Mouse (Mus musculus): ENCODE measurements around the gene Sult2a2. TPM values are rescaled to one million over a fixed set of nuclear protein-coding genes. Genes with fewer than 3 reads are reported as not detected.
"Not testable (repeated sequence)": the region's sequence is repeated elsewhere in the genome, so short reads cannot be mapped to it uniquely, and the experiment has no call there.

The Sult2a2 gene
- polyA plus RNA-seq (2016; fragmentation: Nextera tagmentation; extraction: Ambion mirVana): not detected in 2 replicates

DNA sequence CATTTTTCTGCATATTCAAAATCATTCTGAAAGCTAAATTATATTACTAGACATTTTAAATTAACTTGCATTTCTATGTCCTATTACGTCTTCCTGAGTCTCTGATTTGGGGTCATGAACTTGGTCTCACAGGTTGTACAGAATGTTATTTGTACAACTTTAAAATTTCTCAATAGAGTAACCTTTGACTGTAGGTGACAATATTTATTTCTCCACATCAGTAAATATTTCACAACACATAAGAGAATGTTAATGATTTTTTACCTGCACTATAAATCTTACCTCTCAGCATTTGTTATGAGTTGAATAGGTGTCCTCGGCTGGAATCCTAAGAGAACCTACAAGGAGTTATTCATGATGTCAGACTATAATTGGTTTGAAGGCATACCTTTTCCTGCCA, at the start of gene Sult2a2:
Gene Sult2a2, plus strand, starts transcription at position 301 of the 400 bp plus-strand sequence.
- not testable (repeated sequence) for ATAC-seq (ENCODE audit: low FRiP score, low read depth); H3K4me3 ChIP-seq; H3K27me3 ChIP-seq; H3K36me3 ChIP-seq; H3K9ac ChIP-seq (replicated peaks); H3K4me2 ChIP-seq (replicated peaks); H3K27ac ChIP-seq (replicated peaks); H3K4me1 ChIP-seq; H3K9me3 ChIP-seq
- WGBS: 92% methylated on average over 1 of the region's 2 CpGs

DNA sequence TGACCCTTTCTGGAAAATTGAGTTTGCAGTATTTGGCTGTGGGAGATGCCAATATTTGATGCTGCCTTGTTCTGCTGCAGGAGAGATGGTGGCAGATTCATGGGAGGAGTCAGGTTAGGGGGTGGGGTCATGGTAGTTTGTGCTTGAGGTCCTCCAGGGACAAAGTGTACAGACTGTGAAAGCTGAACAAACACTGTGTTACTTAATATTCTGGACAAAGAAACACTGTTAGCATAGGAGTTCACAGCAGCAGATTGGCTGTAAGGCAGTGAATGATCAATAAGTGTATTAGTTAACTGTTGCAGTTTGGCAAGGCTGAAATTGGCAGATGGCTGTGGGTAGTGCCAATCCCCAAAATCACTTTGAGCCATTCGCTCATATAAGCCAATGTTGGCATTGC, 80.6 kb downstream of the Sult2a2 start:
- Histone ChIP-seq H3K36me3 (no peaks in the 10 kb centered on the region), H3K4me3 (no peak overlapping the region), H3K27me3 (no peaks in the 10 kb centered on the region), H3K4me1 (no peaks in the 10 kb centered on the region), H3K9me3 (peaks cover 24% of the 10 kb centered on the region; the same call in 1 of the 2 replicates), H3K4me2 (replicated peaks) (no peak overlapping the region), H3K27ac (replicated peaks) (no peak overlapping the region), H3K9ac (replicated peaks) (no peak overlapping the region)
- ATAC-seq (ENCODE audit: low FRiP score, low read depth): no peak
- WGBS: 84% methylated on average over 1 of the region's 1 CpGs

Other genes starting within 250 kb of the Sult2a2 start
- not detected in 2 replicates for gene Bsph2, start 162.4 kb upstream of the Sult2a2 start, polyA plus RNA-seq (2016; fragmentation: Nextera tagmentation; extraction: Ambion mirVana)
- not detected in 2 replicates for gene Sult2a5, start 109.5 kb upstream of the Sult2a2 start, polyA plus RNA-seq (2016; fragmentation: Nextera tagmentation; extraction: Ambion mirVana)
- gene Sult2a1, start 103.9 kb downstream of the Sult2a2 start, polyA plus RNA-seq (2016; fragmentation: Nextera tagmentation; extraction: Ambion mirVana): not detected in 2 replicates